Mouse (Mus musculus): ENCODE results near the gene Btrc. TPM values are rescaled to one million over a fixed set of nuclear protein-coding genes. Genes with fewer than 3 reads are reported as not detected.

Btrc gene
- total and polyA plus RNA-seq, 3 experiments, result 11.0 to 20.7 (median 14.0) TPM

DNA sequence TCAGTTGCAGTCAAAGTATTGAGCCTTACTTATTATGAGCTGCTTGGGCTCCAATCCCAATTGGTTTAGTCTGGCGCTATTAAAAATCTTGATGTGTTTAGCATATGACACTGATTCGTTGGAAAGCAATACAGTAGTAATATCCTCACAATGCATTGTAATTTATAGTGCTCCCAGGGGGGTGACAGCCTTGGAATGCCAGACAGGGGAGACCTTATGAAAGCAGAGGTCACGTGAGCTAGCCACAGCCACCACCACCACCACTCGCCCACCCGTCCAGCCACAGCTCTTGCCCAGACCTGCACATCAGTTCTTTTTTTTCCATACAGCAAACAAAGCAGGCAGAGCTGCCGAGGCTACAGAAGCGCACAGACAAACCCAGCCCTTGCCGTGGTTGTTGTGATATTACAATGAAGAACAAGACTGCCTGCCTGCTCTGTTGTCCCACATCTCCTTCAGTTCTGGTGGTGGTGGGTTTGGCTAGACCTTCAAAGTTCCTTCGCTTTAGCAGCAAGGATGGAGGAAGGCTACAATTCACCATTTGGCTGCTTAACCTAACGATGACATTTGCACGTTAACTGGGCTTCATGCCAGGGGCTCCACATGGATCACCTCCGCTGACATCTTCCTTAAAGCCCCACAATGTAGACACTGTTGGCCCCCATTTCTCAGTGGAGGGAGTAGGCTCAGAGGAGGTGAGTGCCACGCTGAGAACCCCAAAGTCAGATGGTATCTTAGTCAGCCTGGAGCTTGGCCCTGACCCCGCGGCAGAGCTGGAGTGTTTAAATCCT, 202.6 kb downstream of the Btrc start:
- DNase-seq (ENCODE audit: extremely low read depth), result no peak
- in situ Hi-C loops (cut with MboI; ENCODE audit: low pct_ligation_motif_present, low pct_unique_long_range_greater_than_20kb, low sequenced_read_pairs), result loop anchor here (25.0 kb wide), 1 partner anchor 446 kb away; the partner anchor contains the start of gene Hps6
- no peak overlapping the region for H3K9ac ChIP-seq (ENCODE audit: insufficient read depth, low read depth)
- H3K4me1 ChIP-seq (ENCODE audit: control insufficient read depth in 1 of 2, insufficient read depth in 2 of 2), result peaks cover 2 to 27% of the 10 kb centered on the region in 2 experiments; a peak in 3 of 4 replicates
- no peaks in the 10 kb centered on the region for H3K27me3 ChIP-seq (replicated peaks)
- no peak overlapping the region for H3K4me3 ChIP-seq (replicated peaks in 1 of 3; ENCODE audit: low read depth in 2 of 3, low read length in 2 of 3, poor library complexity in 1 of 3)
- peaks cover 11 to 73% of the 10 kb centered on the region in 2 experiments for H3K36me3 ChIP-seq (replicated peaks in 1 of 2; ENCODE audit: control insufficient read depth in 1 of 2, insufficient read depth in 1 of 2, low read length in 1 of 2)
- dilution Hi-C loops (cut with MboI; ENCODE audit: extremely low pct_ligation_motif_present, extremely low pct_unique_long_range_greater_than_20kb, low sequenced_read_pairs), result no loop called here
- H3K9me3 ChIP-seq (replicated peaks; ENCODE audit: low read length), result no peaks in the 10 kb centered on the region
- TF ChIP-seq TCF12 (IDR thresholded peaks at IDR 0.05; ENCODE audit: low read depth, low read length), result no peak
- TF ChIP-seq JUN (IDR thresholded peaks at IDR 0.05; ENCODE audit: insufficient read depth, low read depth, low read length), result no peak
- TF ChIP-seq PAX5 (IDR thresholded peaks at IDR 0.05; ENCODE audit: low read length), result no peak
- H3K79me2 ChIP-seq (replicated peaks; ENCODE audit: control insufficient read depth, extremely low read depth, insufficient read depth, poor library complexity, severe bottlenecking), result no peaks in the 10 kb centered on the region; the same call in 1 of the 2 replicates
- no peak overlapping the region for H3K4me2 ChIP-seq (ENCODE audit: insufficient read depth, low read depth, poor library complexity, severe bottlenecking)
- H3K27ac ChIP-seq (ENCODE audit: insufficient read depth, low read depth), result no peak overlapping the region

GRCm38 (mm10) chr19:45567367-45567766, 203.8 kb downstream of the Btrc start:
- TF ChIP-seq POLR2AphosphoS2 (IDR thresholded peaks at IDR 0.05; ENCODE audit: low read depth, low read length) (no peak), SIN3A (IDR thresholded peaks at IDR 0.05; ENCODE audit: low read length) (no peak), RCOR1 (conservative IDR thresholded peaks at IDR 0.05; ENCODE audit: low read depth, low read length) (no peak), CTCF (conservative IDR thresholded peaks at IDR 0.05 in 1 of 2, IDR thresholded peaks at IDR 0.05 in 1 of 2; ENCODE audit: low read depth in 2 of 2, low read length in 2 of 2) (no peak), KAT2A (IDR thresholded peaks at IDR 0.05; ENCODE audit: insufficient replicate concordance, low read length) (no peak), USF2 (conservative IDR thresholded peaks at IDR 0.05; ENCODE audit: low read depth, low read length) (no peak), MAZ (IDR thresholded peaks at IDR 0.05; ENCODE audit: low read depth, low read length) (no peak), NELFE (IDR thresholded peaks at IDR 0.05; ENCODE audit: low read depth, low read length) (no peak), JUND (conservative IDR thresholded peaks at IDR 0.05; ENCODE audit: low read depth, low read length) (no peak), POLR2A (IDR thresholded peaks at IDR 0.05; ENCODE audit: low read depth, low read length) (no peak), MAFK (IDR thresholded peaks at IDR 0.05; ENCODE audit: insufficient replicate concordance, low read length) (no peak), MAX (IDR thresholded peaks at IDR 0.05; ENCODE audit: low read length) (no peak), NRF1 (IDR thresholded peaks at IDR 0.05; ENCODE audit: low read depth, low read length) (no peak), MEF2A (IDR thresholded peaks at IDR 0.05; ENCODE audit: borderline replicate concordance, low read depth, low read length) (no peak), MYC (IDR thresholded peaks at IDR 0.05; ENCODE audit: low read depth, low read length) (no peak), E2F4 (IDR thresholded peaks at IDR 0.05; ENCODE audit: insufficient replicate concordance, low read depth, low read length) (no peak), ZNF384 (IDR thresholded peaks at IDR 0.05; ENCODE audit: low read depth, low read length) (no peak), ELF1 (IDR thresholded peaks at IDR 0.05; ENCODE audit: low read depth, low read length) (no peak)
- H3K27ac ChIP-seq (ENCODE audit: insufficient read depth, low read depth), result no peak overlapping the region
- no peaks in the 10 kb centered on the region; the same call in 1 of the 2 replicates for H3K79me2 ChIP-seq (replicated peaks; ENCODE audit: control insufficient read depth, extremely low read depth, insufficient read depth, poor library complexity, severe bottlenecking)
- H3K9me3 ChIP-seq (replicated peaks; ENCODE audit: low read length), result no peaks in the 10 kb centered on the region
- in situ Hi-C loops (cut with MboI; ENCODE audit: low pct_ligation_motif_present, low pct_unique_long_range_greater_than_20kb, low sequenced_read_pairs), result loop anchor here (25.0 kb wide), 1 partner anchor 445 kb away; the partner anchor contains the start of gene Hps6
- H3K4me2 ChIP-seq (ENCODE audit: insufficient read depth, low read depth, poor library complexity, severe bottlenecking), result no peak overlapping the region
- DNase-seq (ENCODE audit: extremely low read depth), result no peak
- H3K9ac ChIP-seq (ENCODE audit: insufficient read depth, low read depth), result no peak overlapping the region
- H3K36me3 ChIP-seq (replicated peaks in 1 of 2; ENCODE audit: control insufficient read depth in 1 of 2, insufficient read depth in 1 of 2, low read length in 1 of 2), result peaks cover 14 to 83% of the 10 kb centered on the region in 2 experiments
- dilution Hi-C loops (cut with MboI; ENCODE audit: extremely low pct_ligation_motif_present, extremely low pct_unique_long_range_greater_than_20kb, low sequenced_read_pairs), result no loop called here
- H3K27me3 ChIP-seq (replicated peaks), result no peaks in the 10 kb centered on the region
- peaks cover 0 to 16% of the 10 kb centered on the region in 2 experiments; a peak in 2 of 4 replicates for H3K4me1 ChIP-seq (ENCODE audit: control insufficient read depth in 1 of 2, insufficient read depth in 2 of 2)
- H3K4me3 ChIP-seq (replicated peaks in 1 of 3; ENCODE audit: low read depth in 2 of 3, low read length in 2 of 3, poor library complexity in 1 of 3), result no peak overlapping the region

All from CH12.LX (cell line).